Mouse (Mus musculus) neural tube, embryonic 12.5 days (tissue): Measurements from ENCODE around the gene Gm5901. TPM values are rescaled to one million over a fixed set of nuclear protein-coding genes. Genes with fewer than 3 reads are reported as not detected.
A peak's percentile ranks its signal among the peaks of the same experiment; 100 is the strongest.
"Not testable (repeated sequence)": the region's sequence is repeated elsewhere in the genome, so short reads cannot be mapped to it uniquely, and the experiment has no call there.

Experiments used
- ATAC-seq: fragments of 200-750 bp; cut with Nextera tagmentation; 2 replicates; pipeline ENCODE4 v1.8.0; 2017; ENCODE audit warnings: low read depth, mild to moderate bottlenecking, moderate TSS enrichment, moderate library complexity; ENCODE audit not compliant: low FRiP score
- H3K27ac ChIP-seq: fragments of 300-500 bp; sonication (generic); 2 replicates; pipeline ENCODE4 v1.5.1; 2016
- H3K27me3 ChIP-seq: fragments of 300-500 bp; sonication (generic); replicated peaks from 2 replicates; pipeline ENCODE4 v1.6.1; 2016; ENCODE audit warnings: mild to moderate bottlenecking
- H3K36me3 ChIP-seq: fragments of 300-500 bp; sonication (generic); 2 replicates; pipeline ENCODE4 v1.6.1; 2016; ENCODE audit warnings: mild to moderate bottlenecking
- H3K4me1 ChIP-seq: fragments of 300-500 bp; sonication (generic); 2 replicates; pipeline ENCODE4 v1.6.1; 2016
- H3K4me2 ChIP-seq: fragments of 300-500 bp; sonication (generic); replicated peaks from 2 replicates; pipeline ENCODE4 v1.6.1; 2016; ENCODE audit warnings: mild to moderate bottlenecking
- H3K4me3 ChIP-seq: fragments of 300-500 bp; sonication (generic); 2 replicates; pipeline ENCODE4 v1.5.1; 2016
- H3K9ac ChIP-seq: fragments of 300-500 bp; sonication (generic); 2 replicates; pipeline ENCODE4 v1.6.1; 2016; ENCODE audit warnings: mild to moderate bottlenecking
- H3K9me3 ChIP-seq: fragments of 300-500 bp; sonication (generic); 2 replicates; pipeline ENCODE4 v1.6.1; 2016; ENCODE audit warnings: mild to moderate bottlenecking
- WGBS: fragments of 180-500 bp; shearing (Covaris S2); methylation state at CpG from one replicate; pipeline ENCODE4 v1.1.7; 2016; 5-methylcytosine and 5-hydroxymethylcytosine counted together
- polyA plus RNA-seq: library from polyadenylated mRNA; unstranded; fragments of >200 nt; fragmentation: Nextera tagmentation; extraction: Ambion mirVana; gene quantifications from 2 replicates; pipeline ENCODE4 v1.2.1, GENCODE M21; 2016

Gene Gm5901
- polyA plus RNA-seq = not detected in 2 replicates

GRCm38 (mm10) chr7:105374866-105375265, at the start of gene Gm5901:
TSS of gene Gm5901 (plus strand) at chr7:105375038.
- Histone ChIP-seq H3K9ac (no peak within 1 kb of the TSS), H3K27ac (no peak within 1 kb of the TSS), H3K9me3 (no peaks in the 10 kb centered on the region), H3K4me2 (no peak within 1 kb of the TSS), H3K36me3 (peaks cover 59% of the 10 kb centered on the region), H3K4me3 (no peak within 1 kb of the TSS), H3K27me3 (no peaks in the 10 kb centered on the region), H3K4me1 (no peaks in the 10 kb centered on the region)
- ATAC-seq = no peak
- WGBS = 87% methylated on average over 1 of the region's 1 CpGs

GRCm38 (mm10) chr7:105325302-105325701, 49.5 kb upstream of the Gm5901 start:
- Histone ChIP-seq H3K9me3 (no peaks in the 10 kb centered on the region), H3K27ac (no peak overlapping the region), H3K36me3 (no peaks in the 10 kb centered on the region), H3K9ac (no peak overlapping the region), H3K4me1 (no peaks in the 10 kb centered on the region), H3K4me3 (no peak overlapping the region), H3K4me2 (no peak overlapping the region), H3K27me3 (no peaks in the 10 kb centered on the region)
- ATAC-seq = no peak
- 84% methylated on average over 2 of the region's 2 CpGs for WGBS

- Histone ChIP-seq H3K4me1 (no peaks in the 10 kb centered on the region), H3K27me3 (no peaks in the 10 kb centered on the region), H3K9ac (no peak within 1 kb of the TSS), H3K36me3 (no peaks in the 10 kb centered on the region), H3K27ac (no peak within 1 kb of the TSS), H3K4me3 (no peak within 1 kb of the TSS), H3K9me3 (no peaks in the 10 kb centered on the region), H3K4me2 (no peak within 1 kb of the TSS)
- 87% methylated on average over 1 of the region's 1 CpGs for WGBS
- ATAC-seq = no peak
Measured at GRCm38 (mm10) chr7:105334004-105334403, 40.8 kb upstream of the Gm5901 start, which contains the start of gene Olfr690. TSS of gene Olfr690 (minus strand) at chr7:105334104.

GRCm38 (mm10) chr7:105342170-105342569, 32.7 kb upstream of the Gm5901 start, which contains the start of gene Olfr691:
TSS of gene Olfr691 (minus strand) at chr7:105342270.
- H3K9me3 ChIP-seq = no peaks in the 10 kb centered on the region
- no peaks in the 10 kb centered on the region for H3K27me3 ChIP-seq
- H3K27ac ChIP-seq = no peak within 1 kb of the TSS
- no peak within 1 kb of the TSS for H3K4me3 ChIP-seq
- H3K9ac ChIP-seq = no peak within 1 kb of the TSS
- H3K36me3 ChIP-seq = no peaks in the 10 kb centered on the region
- H3K4me2 ChIP-seq = no peak within 1 kb of the TSS
- no peak for ATAC-seq
- 58% methylated on average over 1 of the region's 1 CpGs for WGBS
- H3K4me1 ChIP-seq = no peaks in the 10 kb centered on the region

- H3K27ac ChIP-seq = no peak overlapping the region
- H3K4me3 ChIP-seq = no peak overlapping the region
- H3K4me2 ChIP-seq = no peak overlapping the region
- no peak for ATAC-seq
- 85% methylated on average over 2 of the region's 2 CpGs for WGBS
- no peaks in the 10 kb centered on the region for H3K4me1 ChIP-seq
- H3K36me3 ChIP-seq = no peaks in the 10 kb centered on the region
- H3K27me3 ChIP-seq = no peaks in the 10 kb centered on the region
- no peak overlapping the region for H3K9ac ChIP-seq
- no peaks in the 10 kb centered on the region for H3K9me3 ChIP-seq
Measured at GRCm38 (mm10) chr7:105342752-105343151, 32.1 kb upstream of the Gm5901 start.

- H3K4me3 ChIP-seq, H3K4me1 ChIP-seq, H3K27me3 ChIP-seq, H3K9me3 ChIP-seq, H3K36me3 ChIP-seq, H3K4me2 ChIP-seq, H3K9ac ChIP-seq, H3K27ac ChIP-seq: not testable (repeated sequence)
- peak; percentile 75; the same call in 1 of the 2 replicates for ATAC-seq
- WGBS = no CpG with 5 or more reads among the region's 5 CpGs
Measured at GRCm38 (mm10) chr7:105356064-105356463, 18.8 kb upstream of the Gm5901 start.

- peak; percentile 97 for ATAC-seq
- not testable (repeated sequence) for H3K4me3 ChIP-seq, H3K27ac ChIP-seq, H3K9ac ChIP-seq, H3K36me3 ChIP-seq, H3K27me3 ChIP-seq, H3K4me1 ChIP-seq, H3K9me3 ChIP-seq, H3K4me2 ChIP-seq
- WGBS = 89% methylated on average over 1 of the region's 2 CpGs
Measured at GRCm38 (mm10) chr7:105356487-105356886, 18.4 kb upstream of the Gm5901 start.

- Histone ChIP-seq H3K4me1 (no peaks in the 10 kb centered on the region), H3K36me3 (no peaks in the 10 kb centered on the region), H3K4me3 (no peak overlapping the region), H3K4me2 (no peak overlapping the region), H3K9ac (no peak overlapping the region), H3K27me3 (no peaks in the 10 kb centered on the region), H3K9me3 (no peaks in the 10 kb centered on the region), H3K27ac (no peak overlapping the region)
- 84% methylated on average over 2 of the region's 2 CpGs for WGBS
- no peak for ATAC-seq
Measured at GRCm38 (mm10) chr7:105361713-105362112, 13.1 kb upstream of the Gm5901 start.

GRCm38 (mm10) chr7:105367268-105367667, 7.6 kb upstream of the Gm5901 start:
- Histone ChIP-seq H3K4me1 (no peaks in the 10 kb centered on the region), H3K27ac (no peak overlapping the region), H3K4me2 (no peak overlapping the region), H3K9me3 (no peaks in the 10 kb centered on the region), H3K4me3 (no peak overlapping the region), H3K9ac (no peak overlapping the region), H3K27me3 (no peaks in the 10 kb centered on the region), H3K36me3 (peaks cover 8% of the 10 kb centered on the region)
- WGBS = 87% methylated on average over 5 of the region's 5 CpGs
- ATAC-seq = no peak

- Histone ChIP-seq H3K36me3 (peaks cover 11% of the 10 kb centered on the region), H3K9me3 (no peaks in the 10 kb centered on the region), H3K9ac (no peak within 1 kb of the TSS), H3K27ac (no peak within 1 kb of the TSS), H3K27me3 (no peaks in the 10 kb centered on the region), H3K4me1 (no peaks in the 10 kb centered on the region), H3K4me2 (no peak within 1 kb of the TSS), H3K4me3 (no peak within 1 kb of the TSS)
- WGBS = 98% methylated on average over 1 of the region's 1 CpGs
- no peak for ATAC-seq
Measured at GRCm38 (mm10) chr7:105367930-105368329, 6.9 kb upstream of the Gm5901 start, which contains the start of gene Olfr692. TSS of gene Olfr692 (plus strand) at chr7:105368230.

- H3K4me2 ChIP-seq = no peak overlapping the region
- no peak for ATAC-seq
- H3K27ac ChIP-seq = no peak overlapping the region
- 90% methylated on average over 4 of the region's 4 CpGs for WGBS
- no peaks in the 10 kb centered on the region for H3K27me3 ChIP-seq
- no peaks in the 10 kb centered on the region for H3K9me3 ChIP-seq
- peaks cover 15% of the 10 kb centered on the region for H3K36me3 ChIP-seq
- no peak overlapping the region for H3K9ac ChIP-seq
- no peak overlapping the region for H3K4me3 ChIP-seq
- no peaks in the 10 kb centered on the region for H3K4me1 ChIP-seq
Measured at GRCm38 (mm10) chr7:105368521-105368920, 6.3 kb upstream of the Gm5901 start.

GRCm38 (mm10) chr7:105372912-105373311, 1.9 kb upstream of the Gm5901 start:
- Histone ChIP-seq H3K27ac (no peak overlapping the region), H3K4me1 (no peaks in the 10 kb centered on the region), H3K36me3 (peaks cover 40% of the 10 kb centered on the region), H3K9me3 (no peaks in the 10 kb centered on the region), H3K4me2 (no peak overlapping the region), H3K4me3 (no peak overlapping the region), H3K9ac (no peak overlapping the region), H3K27me3 (no peaks in the 10 kb centered on the region)
- 78% methylated on average over 1 of the region's 1 CpGs for WGBS
- ATAC-seq = no peak

- no peak overlapping the region for H3K4me2 ChIP-seq
- H3K36me3 ChIP-seq = peaks cover 46% of the 10 kb centered on the region
- no peak overlapping the region for H3K9ac ChIP-seq
- no peak overlapping the region for H3K27ac ChIP-seq
- no peak overlapping the region for H3K4me3 ChIP-seq
- H3K27me3 ChIP-seq = no peaks in the 10 kb centered on the region
- H3K4me1 ChIP-seq = no peaks in the 10 kb centered on the region
- ATAC-seq = no peak
- WGBS = 95% methylated on average over 4 of the region's 4 CpGs
- no peaks in the 10 kb centered on the region for H3K9me3 ChIP-seq
Measured at GRCm38 (mm10) chr7:105373509-105373908, 1.3 kb upstream of the Gm5901 start.
